Mouse (Mus musculus): ENCODE measurements around the gene Plekhs1. TPM values are rescaled to one million over a fixed set of nuclear protein-coding genes. Genes with fewer than 3 reads are reported as not detected.
A peak's percentile ranks its signal among the peaks of the same experiment; 100 is the strongest.

Plekhs1 gene
- total RNA-seq, 2 experiments from 2014 or later, result 0.52 to 1.0 TPM

GRCm38 (mm10) chr19:56452421-56452820 is 9.0 kb upstream of the Plekhs1 start:
- DNase-seq (ENCODE audit: low spot score in 2 of 2), result no peak
- intact Hi-C loops (cut with DNase I), result no loop called here

- no peak for DNase-seq (ENCODE audit: low spot score in 2 of 2)
- intact Hi-C loops (cut with DNase I), result no loop called here
Observed at GRCm38 (mm10) chr19:56454862-56455261, 6.6 kb upstream of the Plekhs1 start.

GRCm38 (mm10) chr19:56455369-56455768 is 6.1 kb upstream of the Plekhs1 start:
- DNase-seq (ENCODE audit: low spot score in 2 of 2), result no peak
- intact Hi-C loops (cut with DNase I), result no loop called here

- DNase-seq (ENCODE audit: low spot score in 2 of 2), result no peak
- intact Hi-C loops (cut with DNase I), result no loop called here
Observed at GRCm38 (mm10) chr19:56457569-56457968, 3.9 kb upstream of the Plekhs1 start.

GRCm38 (mm10) chr19:56459154-56460050 is 2.0 kb upstream of the Plekhs1 start:
- DNase-seq (ENCODE audit: low spot score in 2 of 2), result no peak
- intact Hi-C loops (cut with DNase I), result no loop called here

GRCm38 (mm10) chr19:56460241-56460640 is 1.2 kb upstream of the Plekhs1 start:
- no peak for DNase-seq (ENCODE audit: low spot score in 2 of 2)
- intact Hi-C loops (cut with DNase I), result no loop called here

- intact Hi-C loops (cut with DNase I), result no loop called here
- DNase-seq (ENCODE audit: low spot score in 2 of 2), result no peak
Observed at GRCm38 (mm10) chr19:56462786-56463185, 1.3 kb downstream of the Plekhs1 start.

- intact Hi-C loops (cut with DNase I), result no loop called here
- no peak for DNase-seq (ENCODE audit: low spot score in 2 of 2)
Observed at GRCm38 (mm10) chr19:56466486-56466885, 5.0 kb downstream of the Plekhs1 start.

- no peak for DNase-seq (ENCODE audit: low spot score in 2 of 2)
- intact Hi-C loops (cut with DNase I), result no loop called here
Observed at GRCm38 (mm10) chr19:56470286-56471020, 9.0 kb downstream of the Plekhs1 start.

GRCm38 (mm10) chr19:56471934-56472333 is 10.5 kb downstream of the Plekhs1 start:
- DNase-seq (ENCODE audit: low spot score in 2 of 2), result peak in 1 of 2 experiments; percentile 27
- intact Hi-C loops (cut with DNase I), result no loop called here

- intact Hi-C loops (cut with DNase I), result no loop called here
- no peak for DNase-seq (ENCODE audit: low spot score in 2 of 2)
Observed at GRCm38 (mm10) chr19:56474869-56475550, 13.6 kb downstream of the Plekhs1 start.

- no peak for DNase-seq (ENCODE audit: low spot score in 2 of 2)
- intact Hi-C loops (cut with DNase I), result no loop called here
Observed at GRCm38 (mm10) chr19:56476546-56476945, 15.1 kb downstream of the Plekhs1 start.

- no peak for DNase-seq (ENCODE audit: low spot score in 2 of 2)
- intact Hi-C loops (cut with DNase I), result no loop called here
Observed at GRCm38 (mm10) chr19:56477253-56477652, 15.8 kb downstream of the Plekhs1 start.

- intact Hi-C loops (cut with DNase I), result no loop called here
- no peak for DNase-seq (ENCODE audit: low spot score in 2 of 2)
Observed at GRCm38 (mm10) chr19:56477832-56478231, 16.4 kb downstream of the Plekhs1 start.

- intact Hi-C loops (cut with DNase I), result no loop called here
Observed at GRCm38 (mm10) chr19:56484630-56485375, 23.4 kb downstream of the Plekhs1 start.

GRCm38 (mm10) chr19:56485376-56486271 is 24.2 kb downstream of the Plekhs1 start:
- intact Hi-C loops (cut with DNase I), result no loop called here

More at GRCm38 (mm10) chr19:56484630-56485375, 23.4 kb downstream of the Plekhs1 start:
- no peak for DNase-seq (ENCODE audit: low spot score in 2 of 2)

GRCm38 (mm10) chr19:56486926-56487325 is 25.5 kb downstream of the Plekhs1 start:
- DNase-seq (ENCODE audit: low spot score in 2 of 2), result no peak
- intact Hi-C loops (cut with DNase I), result no loop called here

More at GRCm38 (mm10) chr19:56485376-56486271, 24.2 kb downstream of the Plekhs1 start:
- DNase-seq (ENCODE audit: low spot score in 2 of 2), result no peak

- intact Hi-C loops (cut with DNase I), result no loop called here
- DNase-seq (ENCODE audit: low spot score in 2 of 2), result no peak
Observed at GRCm38 (mm10) chr19:56487339-56487738, 25.9 kb downstream of the Plekhs1 start.

All from left cerebral cortex, postnatal 36 days (tissue).